In the genomic region with DNA sequence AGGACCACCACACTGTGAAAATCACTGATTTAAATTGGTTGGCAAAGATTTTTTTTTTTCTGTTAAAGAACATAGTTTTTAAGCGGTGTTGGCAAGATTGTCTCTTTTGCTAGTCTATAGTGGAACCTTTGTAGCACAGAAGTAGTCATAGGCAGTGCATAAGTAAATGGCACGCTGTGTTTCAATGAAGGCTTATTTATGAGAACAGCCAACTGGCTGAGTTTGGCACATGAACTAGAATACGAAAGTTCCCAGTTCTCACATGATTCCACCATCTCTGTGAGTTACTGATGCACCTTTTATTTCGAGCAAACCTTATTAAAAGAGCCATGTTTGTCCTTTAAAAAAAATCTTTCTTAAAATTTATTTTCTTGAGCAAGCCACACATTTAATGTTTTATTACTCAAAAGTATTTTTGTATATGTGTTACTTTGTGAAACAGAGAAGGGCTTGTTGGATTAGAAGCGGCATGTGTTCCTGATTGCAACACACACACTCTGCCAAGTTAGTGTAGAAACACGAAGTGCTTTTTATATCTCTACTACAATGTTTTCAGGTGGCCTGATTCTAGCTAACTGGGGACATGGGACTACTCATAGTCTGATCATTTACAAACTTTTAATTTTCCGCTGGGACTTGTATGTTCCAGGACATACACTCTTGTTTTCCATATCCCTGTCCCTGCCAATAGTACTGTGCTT, we compare ENCODE assay signal across 12 mouse cellular contexts. TPM values are rescaled to one million over a fixed set of nuclear protein-coding genes. Genes with fewer than 3 reads are reported as not detected.
DNase-seq lines count a peak whose midpoint lies in the region; ATAC-seq lines count a peak whose summit lies in the region.
"Had no signal": no experiment of that assay in that cellular context is flagged by ENCODE, and none has a peak within 500 bp of the region (broad histone marks: within the 10 kb centered on the region; RNA-seq: fewer than 3 reads in every experiment).

No protein-coding gene starts in this region.

- no peaks in the 10 kb centered on the region for H3K27me3 ChIP-seq in forebrain, embryonic 15.5 days
- H3K27me3 ChIP-seq in midbrain, embryonic 14.5 days (ENCODE audit: control insufficient read depth, insufficient read depth, low read length) = no peaks in the 10 kb centered on the region
- H3K27me3 ChIP-seq: CH12.LX; heart, embryonic 15.5 days had no signal

- H3K4me3 ChIP-seq in forebrain, embryonic 15.5 days = peak overlapping the region; percentile 3; the same call in 1 of the 2 replicates
- H3K4me3 ChIP-seq in midbrain, embryonic 14.5 days (replicated peaks; ENCODE audit: low read depth, low read length) = 0 out of 2 replicates have a peak overlapping the region, but pooled peaks have one; percentile 7
- H3K4me3 ChIP-seq: heart, embryonic 15.5 days had no signal

- H3K36me3 ChIP-seq in forebrain, embryonic 15.5 days = no peaks in the 10 kb centered on the region
- H3K36me3 ChIP-seq in midbrain, embryonic 14.5 days (ENCODE audit: control insufficient read depth, insufficient read depth, low read length) = no peaks in the 10 kb centered on the region
- H3K36me3 ChIP-seq: heart, embryonic 15.5 days had no signal

- WGBS in forebrain, embryonic 15.5 days = 55% methylated on average over 7 of the region's 7 CpGs
- 72% methylated on average over 7 of the region's 7 CpGs for WGBS in midbrain, embryonic 14.5 days

- no peaks in the 10 kb centered on the region for H3K9me3 ChIP-seq in forebrain, embryonic 15.5 days
- no peaks in the 10 kb centered on the region for H3K9me3 ChIP-seq in midbrain, embryonic 14.5 days (ENCODE audit: control insufficient read depth, low read length)
- H3K9me3 ChIP-seq: heart, embryonic 15.5 days had no signal

- peak; percentile 66 for DNase-seq in layer of hippocampus, adult 9-11 months
- DNase-seq in layer of hippocampus, adult 8-10 months (ENCODE audit: low spot score in 2 of 2) = no peak
- DNase-seq in brain, adult 2 months (ENCODE audit: low read depth, low spot score) = peak; percentile 50
- DNase-seq in midbrain, embryonic 14.5 days = no peak
- no peak for DNase-seq in gastrocnemius, postnatal 36 days
- DNase-seq in gastrocnemius, adult 18-20 months (ENCODE audit: low spot score) = no peak
- no peak for DNase-seq in lung, postnatal 14 days
- DNase-seq: kidney, adult 2 months; lung, embryonic 14.5 days had no signal

- intact Hi-C loops in gastrocnemius, postnatal 36 days (cut with DNase I) = no loop called here

- H3K4me1 ChIP-seq in forebrain, embryonic 15.5 days = peaks cover 38% of the 10 kb centered on the region
- H3K4me1 ChIP-seq in midbrain, embryonic 14.5 days (ENCODE audit: control insufficient read depth, insufficient read depth, low read length) = peaks cover 29% of the 10 kb centered on the region

- no peak overlapping the region for H3K9ac ChIP-seq in forebrain, embryonic 15.5 days (replicated peaks)
- no peak overlapping the region for H3K9ac ChIP-seq in midbrain, embryonic 14.5 days (replicated peaks; ENCODE audit: low read length)
- H3K9ac ChIP-seq: heart, embryonic 15.5 days; lung, embryonic 14.5 days had no signal

- peak overlapping the region; percentile 46 for H3K27ac ChIP-seq in forebrain, embryonic 15.5 days (replicated peaks)
- peak overlapping the region; percentile 20; the same call in 1 of the 2 replicates for H3K27ac ChIP-seq in midbrain, embryonic 14.5 days (replicated peaks; ENCODE audit: low read depth, low read length)
- H3K27ac ChIP-seq: heart, embryonic 15.5 days had no signal

- H3K4me2 ChIP-seq in forebrain, embryonic 15.5 days (replicated peaks) = peak overlapping the region; percentile 55
- peak overlapping the region; percentile 71 for H3K4me2 ChIP-seq in midbrain, embryonic 14.5 days (ENCODE audit: low read length)
- H3K4me2 ChIP-seq: heart, embryonic 15.5 days; lung, embryonic 14.5 days had no signal

- no peak for ATAC-seq in forebrain, embryonic 15.5 days (replicated peaks)
- no peak for ATAC-seq in midbrain, embryonic 14.5 days (ENCODE audit: low FRiP score, low TSS enrichment)

RNA-seq across cellular contexts. Expression of gene Jak2, which starts 3.8 kb away (rescaled TPM):
- total RNA-seq in layer of hippocampus, adult 8-10 months (2022) = 10 to 100 TPM; 30.1 to 33.5 (median 31.4) TPM
- 19.2 and 19.8 TPM in 2 replicates for polyA plus RNA-seq in forebrain, embryonic 15.5 days (2015; fragmentation: Nextera tagmentation; extraction: Ambion mirVana)
- polyA plus RNA-seq in midbrain, embryonic 14.5 days (2014; fragmentation: Nextera tagmentation; extraction: Ambion mirVana) = 22.5 and 28.3 TPM in 2 replicates
- 10 to 100 TPM; 29.5 to 30.6 TPM for total RNA-seq in gastrocnemius, postnatal 36 days (2021)
- total RNA-seq in gastrocnemius, adult 18-20 months (2021) = 10 to 100 TPM; 20.0 to 24.5 TPM

Comparison
In these comparisons a context has a peak if more than half of its experiments do, and no peak if none do; other contexts are left out.
1. DNase-seq: peak in layer of hippocampus, adult 9-11 months (single experiment) and brain, adult 2 months (single experiment); none in layer of hippocampus, adult 8-10 months (0 of 2), midbrain, embryonic 14.5 days (single experiment), gastrocnemius, postnatal 36 days (0 of 2), gastrocnemius, adult 18-20 months (single experiment) and lung, postnatal 14 days (single experiment).